Mouse (Mus musculus) liver, embryonic 14.5 days (tissue): Measurements from ENCODE around the gene Gm20683. TPM values are rescaled to one million over a fixed set of nuclear protein-coding genes. Genes with fewer than 3 reads are reported as not detected.
A peak's percentile ranks its signal among the peaks of the same experiment; 100 is the strongest.

Experiments
- ATAC-seq: fragments of 200-750 bp; cut with Nextera tagmentation; 2 replicates; pipeline ENCODE4 v1.8.0; 2017; ENCODE audit warnings: moderate number of reproducible peaks, mild to moderate bottlenecking, moderate library complexity; ENCODE audit not compliant: insufficient read depth
- DNase-seq, 3 experiments: peaks; one replicate each; pipeline ENCODE4 v3.0.0-alpha.2; 2012 to 2013; ENCODE audit warnings: low read depth in 3 of 3, low spot score in 3 of 3
- H3K27ac ChIP-seq: fragments of 300-500 bp; sonication (generic); 2 replicates; pipeline ENCODE4 v1.5.1; 2014; ENCODE audit warnings: moderate library complexity, mild to moderate bottlenecking, control low read depth, inconsistent platforms
- H3K27me3 ChIP-seq: fragments of 300-500 bp; sonication (generic); 2 replicates; pipeline ENCODE4 v1.6.1; 2014; ENCODE audit warnings: mild to moderate bottlenecking, low read length, moderate library complexity; ENCODE audit not compliant: control insufficient read depth, insufficient read depth
- H3K36me3 ChIP-seq: fragments of 300-500 bp; sonication (generic); replicated peaks from 2 replicates; pipeline ENCODE4 v1.6.1; 2014; ENCODE audit warnings: low read depth; ENCODE audit not compliant: control insufficient read depth, insufficient read depth
- H3K4me1 ChIP-seq, 2 experiments: fragments of 200-500 bp in 1 of 2; fragments of 300-500 bp in 1 of 2; sonication (generic) in 1 of 2; replicated peaks; 2 replicates each; pipeline ENCODE4 v1.6.1; 2012 to 2014; ENCODE audit warnings: antibody characterized with exemption in 1 of 2, inconsistent platforms in 1 of 2, low read length in 1 of 2; ENCODE audit not compliant: control insufficient read depth in 2 of 2, insufficient read depth in 2 of 2
- H3K4me2 ChIP-seq: fragments of 300-500 bp; sonication (generic); 2 replicates; pipeline ENCODE4 v1.6.1; 2014; ENCODE audit warnings: low read depth, mild to moderate bottlenecking, control low read depth, moderate library complexity
- H3K4me3 ChIP-seq, 2 experiments: fragments of 200-500 bp in 1 of 2; fragments of 300-500 bp in 1 of 2; sonication (generic) in 1 of 2; 2 replicates each; pipeline ENCODE4 v1.5.1; 2012 to 2014; ENCODE audit warnings: low read depth in 2 of 2, low read length in 2 of 2, mild to moderate bottlenecking in 2 of 2, control low read depth in 1 of 2, inconsistent platforms in 1 of 2, moderate library complexity in 1 of 2; ENCODE audit not compliant: insufficient read depth in 1 of 2
- H3K9ac ChIP-seq: fragments of 300-500 bp; sonication (generic); replicated peaks from 2 replicates; pipeline ENCODE4 v1.6.1; 2014; ENCODE audit warnings: mild to moderate bottlenecking, control low read depth, moderate library complexity
- H3K9me3 ChIP-seq: fragments of 300-500 bp; sonication (generic); 2 replicates; pipeline ENCODE4 v1.6.1; 2016; ENCODE audit warnings: low read length, mixed read lengths; ENCODE audit not compliant: control insufficient read depth
- CTCF ChIP-seq: IDR thresholded peaks from 2 replicates; pipeline ENCODE4 v1.5.1; 2016; ENCODE audit warnings: antibody characterized with exemption, low read depth, control low read depth
- EP300 ChIP-seq: IDR thresholded peaks from 2 replicates; pipeline ENCODE4 v1.6.1; 2016; ENCODE audit warnings: antibody characterized with exemption, low read depth
- WGBS: fragments of 180-500 bp; shearing (Covaris S2); extraction: QIAGEN DNeasy Blood & Tissue Kit; methylation state at CpG from one replicate; pipeline ENCODE4 v1.1.7; 2014; ENCODE audit not compliant: insufficient replicate concordance; 5-methylcytosine and 5-hydroxymethylcytosine counted together
- polyA plus RNA-seq, 2 experiments: library from polyadenylated mRNA; depleted of rRNA in 1 of 2; stranded (reverse) in 1 of 2; unstranded in 1 of 2; fragments of >200 nt; fragmentation: Nextera tagmentation in 1 of 2; extraction: Ambion mirVana in 1 of 2; gene quantifications; 2 replicates each; pipeline versions ENCODE4 v1.2.1 to v1.2.3; 2012 to 2014

The Gm20683 gene
- polyA plus RNA-seq, 2 experiments, result 3.3 TPM; not detected in 1

DNA sequence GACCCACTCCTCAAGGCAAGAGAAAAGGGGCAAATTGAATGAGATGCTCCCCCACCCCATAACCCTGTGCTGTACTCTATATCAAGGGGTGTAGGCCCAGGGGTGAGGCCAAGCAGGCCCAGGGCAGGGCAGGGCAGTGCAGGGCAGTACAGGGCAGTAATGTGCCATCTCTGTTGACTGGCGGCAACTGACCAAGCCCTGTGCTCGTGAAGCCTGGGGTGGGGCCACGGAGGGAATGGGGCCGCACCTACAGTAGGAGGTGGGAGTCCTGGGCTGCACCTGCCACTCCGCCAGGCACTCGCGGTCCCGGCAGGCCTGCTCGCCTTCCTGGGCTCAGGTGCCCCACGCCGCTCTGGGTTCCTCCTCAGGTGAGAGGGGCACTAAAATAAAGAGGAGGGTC, 23.7 kb upstream of the Gm20683 start:
- Histone ChIP-seq H3K4me1 (peaks cover 13 to 28% of the 10 kb centered on the region in 2 experiments), H3K27ac (no peak overlapping the region), H3K27me3 (no peaks in the 10 kb centered on the region), H3K9me3 (no peaks in the 10 kb centered on the region), H3K4me3 (no peak overlapping the region), H3K9ac (no peak overlapping the region), H3K36me3 (no peaks in the 10 kb centered on the region; the same call in 1 of the 2 replicates), H3K4me2 (no peak overlapping the region)
- no peak for TF ChIP-seq CTCF
- TF ChIP-seq EP300, result no peak
- DNase-seq (no peak), ATAC-seq (no peak)
- 87% methylated on average over 11 of the region's 11 CpGs for WGBS

DNA sequence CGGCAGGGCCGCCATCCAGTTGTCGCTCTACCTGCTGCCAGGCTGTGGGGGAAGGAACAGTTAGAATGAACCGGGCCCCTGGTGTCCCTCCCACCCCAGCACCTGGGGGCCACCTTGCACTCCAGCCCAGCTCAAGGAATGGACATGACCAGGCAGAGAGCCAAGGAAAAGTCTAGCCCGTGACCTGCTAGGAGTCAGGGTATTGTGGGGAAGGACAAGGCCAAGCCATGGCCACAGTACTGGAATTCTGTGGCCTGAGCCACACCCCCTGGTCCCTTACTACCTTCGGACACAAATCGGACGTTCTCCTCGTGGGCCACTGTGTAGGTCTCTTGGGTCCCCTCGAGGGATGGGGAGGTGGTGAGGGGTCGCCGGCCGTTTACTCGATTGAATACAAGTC, 22.7 kb upstream of the Gm20683 start:
- peaks cover 16 to 32% of the 10 kb centered on the region in 2 experiments for H3K4me1 ChIP-seq
- no peak overlapping the region for H3K27ac ChIP-seq
- TF ChIP-seq EP300, result no peak
- TF ChIP-seq CTCF, result no peak
- H3K4me3 ChIP-seq, result no peak overlapping the region
- no peak overlapping the region for H3K4me2 ChIP-seq
- H3K9ac ChIP-seq, result no peak overlapping the region
- no peaks in the 10 kb centered on the region for H3K9me3 ChIP-seq
- no peaks in the 10 kb centered on the region; the same call in 1 of the 2 replicates for H3K36me3 ChIP-seq
- 80% methylated on average over 14 of the region's 14 CpGs for WGBS
- DNase-seq (no peak), ATAC-seq (no peak)
- H3K27me3 ChIP-seq, result no peaks in the 10 kb centered on the region

DNA sequence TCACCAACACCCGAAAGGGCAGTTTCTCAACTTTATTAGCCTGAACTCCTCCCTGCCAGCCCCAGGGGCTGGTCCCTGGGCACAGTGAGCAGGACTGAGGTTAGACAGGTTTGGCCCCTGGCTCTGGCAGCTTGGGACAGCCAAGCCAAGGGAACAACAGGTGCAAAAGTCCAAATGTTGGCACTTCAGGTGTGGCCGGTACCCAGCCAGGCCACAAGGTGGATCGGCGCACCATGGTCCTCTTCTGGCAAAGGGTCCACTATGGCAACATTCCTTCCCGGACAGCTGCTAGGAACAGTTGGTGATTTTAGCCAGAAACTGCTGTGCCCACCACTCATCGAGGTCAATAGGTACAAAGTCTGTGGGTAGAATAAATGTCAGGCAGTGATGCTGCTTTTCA, 22.1 kb upstream of the Gm20683 start:
- Histone ChIP-seq H3K27me3 (no peaks in the 10 kb centered on the region), H3K27ac (no peak overlapping the region), H3K9ac (no peak overlapping the region), H3K36me3 (no peaks in the 10 kb centered on the region; the same call in 1 of the 2 replicates), H3K4me1 (peaks cover 16 to 29% of the 10 kb centered on the region in 2 experiments), H3K4me3 (no peak overlapping the region), H3K4me2 (no peak overlapping the region), H3K9me3 (no peaks in the 10 kb centered on the region)
- TF ChIP-seq EP300, result no peak
- 91% methylated on average over 6 of the region's 6 CpGs for whole genome bisulfite sequencing
- ATAC-seq (no peak), DNase-seq (no peak)

DNA sequence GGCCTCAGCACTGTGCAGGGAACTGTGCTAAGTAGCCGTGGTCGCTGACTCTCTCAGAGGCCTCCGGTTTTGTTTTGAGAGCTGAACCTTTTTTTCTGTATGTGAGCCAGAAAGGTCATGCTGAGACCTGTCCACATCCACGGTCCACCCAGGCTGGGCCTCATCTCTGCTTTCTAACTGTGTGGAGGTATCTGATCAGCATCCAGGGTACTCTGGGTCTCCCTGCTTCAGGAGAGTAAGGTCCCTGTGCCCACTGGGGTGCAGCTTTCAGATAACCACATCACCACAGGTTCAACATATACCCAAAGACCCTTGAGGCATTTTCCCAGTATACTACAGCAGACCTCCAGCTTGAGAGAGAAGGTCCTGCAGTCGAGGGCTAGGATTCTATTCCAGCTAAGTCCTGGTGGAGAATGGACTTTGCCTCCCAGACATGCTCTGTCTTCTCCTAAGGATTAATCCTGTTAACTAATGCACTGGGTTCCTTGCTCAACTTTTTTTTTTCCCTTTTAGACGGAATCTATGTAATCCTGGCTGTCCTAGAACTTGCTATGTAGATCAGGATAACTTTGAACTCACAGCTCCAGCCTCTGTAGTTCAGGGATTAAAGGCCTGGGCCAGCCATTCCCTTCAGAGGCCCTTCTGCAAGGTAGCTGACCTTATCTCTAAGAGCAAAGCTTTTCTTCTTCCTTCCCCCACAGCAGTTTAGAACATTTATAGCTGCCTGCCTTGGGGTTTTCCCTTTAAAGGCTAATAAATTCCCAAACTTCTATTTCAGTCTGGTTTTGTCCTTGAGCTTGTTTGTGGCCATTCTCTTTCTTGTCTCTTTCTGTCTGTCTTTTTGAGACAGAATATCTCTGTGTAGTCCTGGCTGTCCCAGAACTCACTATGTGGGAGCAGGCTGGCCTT, 20.4 kb upstream of the Gm20683 start:
- no peaks in the 10 kb centered on the region for H3K9me3 ChIP-seq
- H3K4me2 ChIP-seq, result peak overlapping the region; percentile 91
- peak; percentile 10; the same call in 1 of the 2 replicates for ATAC-seq
- H3K4me3 ChIP-seq, result peak overlapping the region; percentile 78 to 85
- peaks cover 16 to 21% of the 10 kb centered on the region in 2 experiments for H3K4me1 ChIP-seq
- H3K9ac ChIP-seq, result peak overlapping the region; percentile 86
- H3K27me3 ChIP-seq, result no peaks in the 10 kb centered on the region
- WGBS, result 9% methylated on average over 6 of the region's 6 CpGs
- no peaks in the 10 kb centered on the region; the same call in 1 of the 2 replicates for H3K36me3 ChIP-seq
- no peak for DNase-seq
- no peak for TF ChIP-seq EP300
- TF ChIP-seq CTCF, result no peak
- H3K27ac ChIP-seq, result peak overlapping the region; percentile 28

DNA sequence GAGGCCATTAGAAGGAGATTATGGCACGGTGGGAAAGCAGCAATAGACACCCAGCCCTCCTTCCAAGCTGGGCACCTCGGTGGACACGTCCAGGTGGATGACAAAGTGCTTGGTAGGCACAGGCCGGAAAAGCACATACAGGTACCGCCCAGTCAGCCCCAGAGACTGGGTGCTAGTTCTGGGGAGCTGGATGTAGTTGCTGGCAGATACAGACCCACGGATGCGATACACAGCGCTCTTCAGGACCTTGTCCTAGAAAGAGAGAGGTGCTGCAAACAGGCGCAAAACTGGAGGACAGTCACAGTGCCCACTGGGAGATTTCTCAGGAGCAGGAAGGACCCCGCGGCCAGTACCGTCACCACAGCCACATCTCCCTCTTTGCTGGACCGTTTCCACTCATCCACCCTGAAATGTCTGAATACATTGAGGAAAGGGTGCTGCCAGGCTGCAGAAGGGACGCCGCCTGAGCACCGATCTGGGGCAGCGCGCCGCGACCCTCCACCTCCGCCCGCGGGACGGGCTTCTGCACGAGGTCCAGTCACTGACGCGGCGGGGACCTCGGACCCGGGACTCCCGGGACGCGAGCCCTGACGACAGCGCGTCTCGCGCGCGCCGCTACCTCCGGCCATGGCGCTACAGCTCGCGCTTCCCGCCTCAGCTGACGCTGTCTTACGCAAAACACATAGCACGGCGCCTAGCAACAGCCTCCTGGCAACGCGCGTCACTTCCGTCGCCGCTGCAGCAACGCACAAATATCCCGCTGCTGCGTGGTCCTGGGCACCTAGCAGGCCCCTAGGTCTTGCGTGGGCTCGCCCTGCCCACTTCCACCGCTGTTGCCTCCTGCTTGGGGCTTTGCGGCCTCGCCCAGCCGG, 19.5 kb upstream of the Gm20683 start, which contains the start of gene Wdr90:
TSS of gene Wdr90 (minus strand) at position 670 of the 872 bp plus-strand sequence.
- H3K4me1 ChIP-seq, result peaks cover 16 to 17% of the 10 kb centered on the region in 2 experiments
- TF ChIP-seq CTCF, result peak; percentile 47; the same call in 1 of the 2 replicates
- no peak for TF ChIP-seq EP300
- peak within 1 kb of the TSS; percentile 28 for H3K27ac ChIP-seq
- peak within 1 kb of the TSS; percentile 86 for H3K9ac ChIP-seq
- H3K4me3 ChIP-seq, result peak within 1 kb of the TSS; percentile 78 to 85
- WGBS, result 5% methylated on average over 65 of the region's 65 CpGs
- H3K27me3 ChIP-seq, result no peaks in the 10 kb centered on the region
- peak; percentile 89 for ATAC-seq
- no peaks in the 10 kb centered on the region; the same call in 1 of the 2 replicates for H3K36me3 ChIP-seq
- peak; percentile 80 to 82 (median 82) for DNase-seq
- H3K4me2 ChIP-seq, result peak within 1 kb of the TSS; percentile 91
- H3K9me3 ChIP-seq, result no peaks in the 10 kb centered on the region
